Mouse (Mus musculus): ENCODE data around the gene Uchl4. TPM values are rescaled to one million over a fixed set of nuclear protein-coding genes. Genes with fewer than 3 reads are reported as not detected.

Uchl4 gene
- polyA plus RNA-seq, 1 experiment from 2014 or later, result 1.8 TPM

DNA sequence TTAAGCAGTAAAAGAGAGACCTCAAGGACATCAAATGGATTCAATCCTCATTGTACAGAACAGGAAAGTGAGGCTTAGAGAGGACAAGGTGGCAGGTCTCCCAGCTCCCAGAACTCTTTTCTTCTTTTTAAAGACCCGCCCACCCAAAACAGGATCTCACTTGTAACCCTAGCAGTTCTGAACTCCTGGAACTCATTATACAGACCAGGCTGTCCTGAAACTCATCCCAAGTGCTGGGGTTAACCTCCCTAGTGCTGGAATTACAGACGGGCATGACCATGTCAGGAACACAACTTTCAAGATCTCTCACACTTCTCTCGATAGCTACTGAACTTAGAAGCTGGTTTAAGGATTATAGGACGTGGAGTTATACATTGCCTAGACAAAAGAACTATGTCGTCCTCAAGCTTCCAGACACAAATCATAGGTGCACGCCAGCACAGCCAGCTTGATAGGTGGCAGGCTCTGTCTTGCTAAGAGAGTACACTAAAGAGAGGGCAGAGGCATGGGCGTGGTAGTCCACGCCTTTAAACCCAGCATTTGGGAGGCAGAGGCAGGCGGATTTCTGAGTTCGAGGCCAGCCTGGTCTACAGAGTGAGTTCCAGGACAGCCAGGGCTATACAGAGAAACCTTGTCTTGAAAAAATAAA lies 15.1 kb upstream of the Uchl4 start:
- Histone ChIP-seq H3K9me3 (ENCODE audit: control insufficient read depth, low read length) (no peaks in the 10 kb centered on the region), H3K4me2 (ENCODE audit: low read length) (no peak overlapping the region), H3K36me3 (ENCODE audit: control insufficient read depth, insufficient read depth, low read length) (no peaks in the 10 kb centered on the region), H3K4me3 (ENCODE audit: control insufficient read depth in 1 of 2, insufficient read depth in 1 of 2, low read depth in 1 of 2, low read length in 2 of 2) (no peak overlapping the region), H3K9ac (ENCODE audit: low read length) (no peak overlapping the region), H3K27me3 (ENCODE audit: control insufficient read depth, insufficient read depth, low read length) (no peaks in the 10 kb centered on the region), H3K4me1 (ENCODE audit: control insufficient read depth in 2 of 2, insufficient read depth in 2 of 2, low read length in 2 of 2) (peaks cover 2 to 15% of the 10 kb centered on the region in 2 experiments; a peak in 3 of 4 replicates), H3K27ac (replicated peaks in 1 of 2; ENCODE audit: control insufficient read depth in 1 of 2, insufficient read depth in 1 of 2, low read depth in 2 of 2, low read length in 2 of 2) (no peak overlapping the region)
- no peak for ATAC-seq (ENCODE audit: insufficient number of reproducible peaks, insufficient read depth, low FRiP score, low read depth)
- 79% methylated on average over 10 of the region's 10 CpGs for WGBS

- Histone ChIP-seq H3K36me3 (ENCODE audit: control insufficient read depth, insufficient read depth, low read length) (no peaks in the 10 kb centered on the region), H3K9me3 (ENCODE audit: control insufficient read depth, low read length) (no peaks in the 10 kb centered on the region), H3K4me3 (ENCODE audit: control insufficient read depth in 1 of 2, insufficient read depth in 1 of 2, low read depth in 1 of 2, low read length in 2 of 2) (no peak overlapping the region), H3K9ac (ENCODE audit: low read length) (no peak overlapping the region), H3K27ac (replicated peaks in 1 of 2; ENCODE audit: control insufficient read depth in 1 of 2, insufficient read depth in 1 of 2, low read depth in 2 of 2, low read length in 2 of 2) (no peak overlapping the region), H3K4me2 (ENCODE audit: low read length) (no peak overlapping the region), H3K27me3 (ENCODE audit: control insufficient read depth, insufficient read depth, low read length) (no peaks in the 10 kb centered on the region), H3K4me1 (ENCODE audit: control insufficient read depth in 2 of 2, insufficient read depth in 2 of 2, low read length in 2 of 2) (peaks cover 2 to 17% of the 10 kb centered on the region in 2 experiments; a peak in 3 of 4 replicates)
- ATAC-seq (ENCODE audit: insufficient number of reproducible peaks, insufficient read depth, low FRiP score, low read depth), result no peak
- WGBS, result 78% methylated on average over 1 of the region's 1 CpGs
Measured at GRCm38 (mm10) chr9:64220603-64221002, 14.4 kb upstream of the Uchl4 start.

- Histone ChIP-seq H3K4me1 (ENCODE audit: control insufficient read depth in 2 of 2, insufficient read depth in 2 of 2, low read length in 2 of 2) (peaks cover 2 to 23% of the 10 kb centered on the region in 2 experiments; a peak in 3 of 4 replicates), H3K27me3 (ENCODE audit: control insufficient read depth, insufficient read depth, low read length) (no peaks in the 10 kb centered on the region), H3K9ac (ENCODE audit: low read length) (no peak overlapping the region), H3K36me3 (ENCODE audit: control insufficient read depth, insufficient read depth, low read length) (no peaks in the 10 kb centered on the region), H3K27ac (replicated peaks in 1 of 2; ENCODE audit: control insufficient read depth in 1 of 2, insufficient read depth in 1 of 2, low read depth in 2 of 2, low read length in 2 of 2) (no peak overlapping the region), H3K9me3 (ENCODE audit: control insufficient read depth, low read length) (no peaks in the 10 kb centered on the region), H3K4me2 (ENCODE audit: low read length) (no peak overlapping the region), H3K4me3 (ENCODE audit: control insufficient read depth in 1 of 2, insufficient read depth in 1 of 2, low read depth in 1 of 2, low read length in 2 of 2) (no peak overlapping the region)
- ATAC-seq (ENCODE audit: insufficient number of reproducible peaks, insufficient read depth, low FRiP score, low read depth), result no peak
- 77% methylated on average over 4 of the region's 4 CpGs for WGBS
Measured at GRCm38 (mm10) chr9:64221480-64221879, 13.5 kb upstream of the Uchl4 start.

GRCm38 (mm10) chr9:64222098-64222497 lies 12.9 kb upstream of the Uchl4 start:
- Histone ChIP-seq H3K27me3 (ENCODE audit: control insufficient read depth, insufficient read depth, low read length) (no peaks in the 10 kb centered on the region), H3K4me3 (ENCODE audit: control insufficient read depth in 1 of 2, insufficient read depth in 1 of 2, low read depth in 1 of 2, low read length in 2 of 2) (no peak overlapping the region), H3K4me2 (ENCODE audit: low read length) (no peak overlapping the region), H3K27ac (replicated peaks in 1 of 2; ENCODE audit: control insufficient read depth in 1 of 2, insufficient read depth in 1 of 2, low read depth in 2 of 2, low read length in 2 of 2) (no peak overlapping the region), H3K9me3 (ENCODE audit: control insufficient read depth, low read length) (no peaks in the 10 kb centered on the region), H3K36me3 (ENCODE audit: control insufficient read depth, insufficient read depth, low read length) (no peaks in the 10 kb centered on the region), H3K9ac (ENCODE audit: low read length) (no peak overlapping the region), H3K4me1 (ENCODE audit: control insufficient read depth in 2 of 2, insufficient read depth in 2 of 2, low read length in 2 of 2) (peaks cover 2 to 23% of the 10 kb centered on the region in 2 experiments; a peak in 3 of 4 replicates)
- no peak for ATAC-seq (ENCODE audit: insufficient number of reproducible peaks, insufficient read depth, low FRiP score, low read depth)
- WGBS, result 70% methylated on average over 2 of the region's 2 CpGs

DNA sequence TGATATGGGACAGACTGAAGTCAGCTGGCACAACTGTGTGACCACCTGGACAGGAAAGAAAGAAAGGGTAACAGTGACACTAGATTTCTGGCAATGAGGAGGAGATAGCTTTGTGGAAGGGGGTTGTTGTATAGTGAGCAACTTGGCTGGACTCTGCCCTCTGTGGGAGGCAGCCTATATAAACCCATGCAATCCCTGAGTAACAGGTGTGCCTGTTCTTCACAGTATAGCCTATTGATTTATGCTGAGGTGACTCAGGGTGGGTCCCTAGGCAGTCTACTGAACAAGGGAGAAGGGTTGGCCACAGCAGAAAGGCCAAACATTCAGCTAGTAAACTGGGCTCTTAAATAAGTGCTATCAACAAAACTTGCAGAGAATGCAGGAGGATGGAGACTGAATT lies 9.2 kb upstream of the Uchl4 start:
- no peak for ATAC-seq (ENCODE audit: insufficient number of reproducible peaks, insufficient read depth, low FRiP score, low read depth)

DNA sequence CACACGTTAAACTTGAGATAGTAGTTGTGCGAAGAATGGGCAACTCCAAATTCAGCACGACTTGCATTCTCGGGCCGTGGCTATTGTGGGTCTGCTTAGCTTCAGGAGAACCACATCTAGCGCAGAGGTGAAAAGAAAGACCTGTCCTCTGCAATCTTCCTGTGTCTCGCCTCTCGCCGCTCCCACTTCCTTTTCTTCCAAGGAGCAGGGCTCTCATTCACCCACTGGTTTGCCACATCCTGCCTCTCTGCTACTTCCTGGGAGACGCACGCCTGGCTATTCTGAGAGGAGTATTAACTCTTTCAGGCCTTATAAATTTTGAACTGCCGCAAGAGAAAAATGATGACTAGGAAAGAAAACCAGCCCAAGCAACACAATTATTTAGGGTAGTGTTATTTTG lies 7.3 kb upstream of the Uchl4 start:
- Histone ChIP-seq H3K4me3 (ENCODE audit: control insufficient read depth in 1 of 2, insufficient read depth in 1 of 2, low read depth in 1 of 2, low read length in 2 of 2) (no peak overlapping the region), H3K9ac (ENCODE audit: low read length) (no peak overlapping the region), H3K9me3 (ENCODE audit: control insufficient read depth, low read length) (no peaks in the 10 kb centered on the region), H3K4me1 (ENCODE audit: control insufficient read depth in 2 of 2, insufficient read depth in 2 of 2, low read length in 2 of 2) (peaks cover 11 to 37% of the 10 kb centered on the region in 2 experiments), H3K27me3 (ENCODE audit: control insufficient read depth, insufficient read depth, low read length) (no peaks in the 10 kb centered on the region), H3K27ac (replicated peaks in 1 of 2; ENCODE audit: control insufficient read depth in 1 of 2, insufficient read depth in 1 of 2, low read depth in 2 of 2, low read length in 2 of 2) (no peak overlapping the region), H3K36me3 (ENCODE audit: control insufficient read depth, insufficient read depth, low read length) (no peaks in the 10 kb centered on the region), H3K4me2 (ENCODE audit: low read length) (no peak overlapping the region)
- WGBS, result 57% methylated on average over 12 of the region's 12 CpGs
- ATAC-seq (ENCODE audit: insufficient number of reproducible peaks, insufficient read depth, low FRiP score, low read depth), result no peak

More for the DNA sequence above, 9.2 kb upstream of the Uchl4 start:
- H3K4me3 ChIP-seq (ENCODE audit: control insufficient read depth in 1 of 2, insufficient read depth in 1 of 2, low read depth in 1 of 2, low read length in 2 of 2), result no peak overlapping the region
- H3K9ac ChIP-seq (ENCODE audit: low read length), result no peak overlapping the region
- H3K36me3 ChIP-seq (ENCODE audit: control insufficient read depth, insufficient read depth, low read length), result no peaks in the 10 kb centered on the region
- H3K4me2 ChIP-seq (ENCODE audit: low read length), result no peak overlapping the region
- H3K9me3 ChIP-seq (ENCODE audit: control insufficient read depth, low read length), result no peaks in the 10 kb centered on the region
- peaks cover 2 to 24% of the 10 kb centered on the region in 2 experiments; a peak in 3 of 4 replicates for H3K4me1 ChIP-seq (ENCODE audit: control insufficient read depth in 2 of 2, insufficient read depth in 2 of 2, low read length in 2 of 2)
- no peak overlapping the region for H3K27ac ChIP-seq (replicated peaks in 1 of 2; ENCODE audit: control insufficient read depth in 1 of 2, insufficient read depth in 1 of 2, low read depth in 2 of 2, low read length in 2 of 2)
- H3K27me3 ChIP-seq (ENCODE audit: control insufficient read depth, insufficient read depth, low read length), result no peaks in the 10 kb centered on the region

DNA sequence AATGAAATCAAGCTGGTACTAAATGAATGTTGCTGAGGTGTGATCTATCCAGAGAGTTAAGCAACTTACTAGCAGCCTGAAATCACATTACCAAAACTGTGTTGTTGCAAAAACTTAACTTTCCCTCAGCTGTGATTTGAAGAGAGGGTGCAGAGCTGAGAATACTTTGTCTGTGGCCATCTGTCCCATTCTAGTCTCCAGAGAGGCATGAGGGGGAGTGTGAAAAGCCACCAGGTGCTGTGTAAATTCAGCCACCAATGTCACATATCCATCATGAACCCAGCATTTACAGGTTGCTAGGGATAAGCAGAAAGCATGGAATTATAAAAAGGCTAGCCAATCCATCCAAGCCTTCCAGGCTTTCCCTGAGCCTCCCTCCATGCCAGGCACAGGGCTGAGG lies 6.0 kb upstream of the Uchl4 start:
- Histone ChIP-seq H3K36me3 (ENCODE audit: control insufficient read depth, insufficient read depth, low read length) (no peaks in the 10 kb centered on the region), H3K27ac (replicated peaks in 1 of 2; ENCODE audit: control insufficient read depth in 1 of 2, insufficient read depth in 1 of 2, low read depth in 2 of 2, low read length in 2 of 2) (no peak overlapping the region), H3K4me1 (ENCODE audit: control insufficient read depth in 2 of 2, insufficient read depth in 2 of 2, low read length in 2 of 2) (peaks cover 11 to 40% of the 10 kb centered on the region in 2 experiments)

GRCm38 (mm10) chr9:64231171-64231570 lies 3.8 kb upstream of the Uchl4 start:
- Histone ChIP-seq H3K9me3 (ENCODE audit: control insufficient read depth, low read length) (no peaks in the 10 kb centered on the region), H3K4me1 (ENCODE audit: control insufficient read depth in 2 of 2, insufficient read depth in 2 of 2, low read length in 2 of 2) (peaks cover 9 to 32% of the 10 kb centered on the region in 2 experiments), H3K27ac (replicated peaks in 1 of 2; ENCODE audit: control insufficient read depth in 1 of 2, insufficient read depth in 1 of 2, low read depth in 2 of 2, low read length in 2 of 2) (peak overlapping the region; percentile 36 to 67), H3K9ac (ENCODE audit: low read length) (peak overlapping the region; percentile 41; the same call in 1 of the 2 replicates), H3K36me3 (ENCODE audit: control insufficient read depth, insufficient read depth, low read length) (peaks cover 2% of the 10 kb centered on the region; the same call in 1 of the 2 replicates), H3K27me3 (ENCODE audit: control insufficient read depth, insufficient read depth, low read length) (no peaks in the 10 kb centered on the region), H3K4me2 (ENCODE audit: low read length) (no peak overlapping the region), H3K4me3 (ENCODE audit: control insufficient read depth in 1 of 2, insufficient read depth in 1 of 2, low read depth in 1 of 2, low read length in 2 of 2) (no peak overlapping the region)
- no peak for ATAC-seq (ENCODE audit: insufficient number of reproducible peaks, insufficient read depth, low FRiP score, low read depth)
- WGBS, result 28% methylated on average over 5 of the region's 5 CpGs

More for the DNA sequence above, 6.0 kb upstream of the Uchl4 start:
- H3K27me3 ChIP-seq (ENCODE audit: control insufficient read depth, insufficient read depth, low read length), result no peaks in the 10 kb centered on the region
- H3K4me2 ChIP-seq (ENCODE audit: low read length), result no peak overlapping the region
- H3K9ac ChIP-seq (ENCODE audit: low read length), result no peak overlapping the region
- ATAC-seq (ENCODE audit: insufficient number of reproducible peaks, insufficient read depth, low FRiP score, low read depth), result no peak
- no peaks in the 10 kb centered on the region for H3K9me3 ChIP-seq (ENCODE audit: control insufficient read depth, low read length)
- no peak overlapping the region for H3K4me3 ChIP-seq (ENCODE audit: control insufficient read depth in 1 of 2, insufficient read depth in 1 of 2, low read depth in 1 of 2, low read length in 2 of 2)
